Mouse (Mus musculus) lung, embryonic 14.5 days (tissue): ENCODE measurements around the gene Hbb-y. TPM values are rescaled to one million over a fixed set of nuclear protein-coding genes. Genes with fewer than 3 reads are reported as not detected.
A peak's percentile ranks its signal among the peaks of the same experiment; 100 is the strongest.

Experiments used
- ATAC-seq: fragments of 200-750 bp; cut with Nextera tagmentation; 2 replicates; pipeline ENCODE4 v1.8.0; 2017; ENCODE audit warnings: mild to moderate bottlenecking, moderate TSS enrichment, moderate library complexity; ENCODE audit not compliant: insufficient read depth
- DNase-seq: peaks from one replicate; pipeline ENCODE4 v3.0.0-alpha.2; 2015
- H3K27ac ChIP-seq: fragments of 300-500 bp; sonication (generic); 2 replicates; pipeline ENCODE4 v1.5.1; 2014; ENCODE audit warnings: low read depth, mild to moderate bottlenecking, moderate library complexity
- H3K27me3 ChIP-seq: fragments of 300-500 bp; sonication (generic); 2 replicates; pipeline ENCODE4 v1.6.1; 2014; ENCODE audit warnings: low read length, control low read depth; ENCODE audit not compliant: insufficient read depth
- H3K36me3 ChIP-seq: fragments of 300-500 bp; sonication (generic); 2 replicates; pipeline ENCODE4 v1.6.1; 2014; ENCODE audit warnings: control low read depth; ENCODE audit not compliant: insufficient read depth
- H3K4me1 ChIP-seq: fragments of 300-500 bp; sonication (generic); 2 replicates; pipeline ENCODE4 v1.6.1; 2014; ENCODE audit warnings: antibody characterized with exemption, control low read depth; ENCODE audit not compliant: insufficient read depth
- H3K4me2 ChIP-seq: fragments of 300-500 bp; sonication (generic); 2 replicates; pipeline ENCODE4 v1.6.1; 2014; ENCODE audit warnings: mild to moderate bottlenecking
- H3K4me3 ChIP-seq: fragments of 300-500 bp; sonication (generic); 2 replicates; pipeline ENCODE4 v1.5.1; 2014; ENCODE audit warnings: low read depth, low read length
- H3K9ac ChIP-seq: fragments of 300-500 bp; sonication (generic); 2 replicates; pipeline ENCODE4 v1.6.1; 2014
- H3K9me3 ChIP-seq: fragments of 300-500 bp; sonication (generic); 2 replicates; pipeline ENCODE4 v1.6.1; 2016; ENCODE audit warnings: low read depth, low read length, control low read depth
- CTCF ChIP-seq: IDR thresholded peaks from 2 replicates; pipeline ENCODE4 v1.5.1; 2016; ENCODE audit warnings: antibody characterized with exemption, low read depth
- WGBS: fragments of 180-500 bp; shearing (Covaris S2); extraction: QIAGEN DNeasy Blood & Tissue Kit; methylation state at CpG from one replicate; pipeline ENCODE4 v1.1.7; 2014; 5-methylcytosine and 5-hydroxymethylcytosine counted together
- polyA plus RNA-seq: library from polyadenylated mRNA; unstranded; fragments of >200 nt; fragmentation: Nextera tagmentation; extraction: Ambion mirVana; gene quantifications from 2 replicates; pipeline ENCODE4 v1.2.1, GENCODE M21; 2014

Hbb-y gene
- polyA plus RNA-seq, 1 experiment from 2014 or later, result 1,968 TPM

DNA sequence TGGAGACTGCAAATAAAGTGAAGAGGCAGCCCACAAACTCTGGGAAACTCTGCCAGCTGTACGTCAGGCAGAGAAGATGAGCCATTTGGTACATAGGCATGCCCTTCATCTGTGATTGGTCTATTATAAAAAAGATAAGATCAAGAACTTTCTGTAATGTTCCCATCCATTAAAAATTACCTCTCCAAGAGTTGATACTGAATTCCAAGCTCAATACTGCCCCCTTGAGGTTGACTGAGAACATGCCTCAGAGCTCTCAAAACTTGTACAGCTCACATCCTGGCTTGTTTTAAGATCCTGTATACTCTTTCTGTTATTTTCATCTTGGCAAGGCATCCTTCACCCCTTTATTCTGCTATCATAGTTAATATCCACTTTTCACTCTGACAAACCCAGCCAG is 46.2 kb downstream of the Hbb-y start:
- H3K4me1 ChIP-seq, result no peaks in the 10 kb centered on the region
- no peak overlapping the region for H3K27ac ChIP-seq
- 66% methylated on average over 1 of the region's 1 CpGs for WGBS
- DNase-seq (peak; percentile 78), ATAC-seq (no peak)
- no peaks in the 10 kb centered on the region for H3K36me3 ChIP-seq
- H3K4me3 ChIP-seq, result no peak overlapping the region
- no peaks in the 10 kb centered on the region for H3K9me3 ChIP-seq
- H3K4me2 ChIP-seq, result no peak overlapping the region
- H3K9ac ChIP-seq, result no peak overlapping the region
- H3K27me3 ChIP-seq, result no peaks in the 10 kb centered on the region
- peak; percentile 63 for TF ChIP-seq CTCF

Other genes with a start within 250 kb of the Hbb-y start
- gene Olfr620, start 240.7 kb downstream of the Hbb-y start, polyA plus RNA-seq, result not detected in 2 replicates
- gene Olfr622, start 210.5 kb downstream of the Hbb-y start, polyA plus RNA-seq, result not detected in 2 replicates
- gene Olfr623, start 189.5 kb downstream of the Hbb-y start, polyA plus RNA-seq, result not detected in 2 replicates
- 0.03 TPM in 1 of 2 replicates, not detected in the other for gene Olfr624, start 182.0 kb downstream of the Hbb-y start, polyA plus RNA-seq
- not detected in 2 replicates for gene Olfr625-ps1, start 170.5 kb downstream of the Hbb-y start, polyA plus RNA-seq
- gene Olfr243, start 138.5 kb downstream of the Hbb-y start, polyA plus RNA-seq, result not detected in 2 replicates
- gene Olfr628, start 122.8 kb downstream of the Hbb-y start, polyA plus RNA-seq, result not detected in 2 replicates
- not detected in 2 replicates for gene Olfr629, start 108.3 kb downstream of the Hbb-y start, polyA plus RNA-seq
- not detected in 2 replicates for gene Olfr630, start 95.9 kb downstream of the Hbb-y start, polyA plus RNA-seq
- gene Olfr69, start 81.6 kb downstream of the Hbb-y start, polyA plus RNA-seq, result not detected in 2 replicates
- not detected in 2 replicates for gene Olfr68, start 73.5 kb downstream of the Hbb-y start, polyA plus RNA-seq
- not detected in 2 replicates for gene Olfr67, start 61.4 kb downstream of the Hbb-y start, polyA plus RNA-seq
- 3,031 and 3,067 TPM in 2 replicates for gene Hbb-bt, start 39.2 kb downstream of the Hbb-y start, polyA plus RNA-seq
- 7,232 and 7,259 TPM in 2 replicates for gene Hbb-bs, start 25.1 kb downstream of the Hbb-y start, polyA plus RNA-seq
- gene Hbb-bh2, start 12.7 kb downstream of the Hbb-y start, polyA plus RNA-seq, result not detected in 2 replicates
- gene Hbb-bh1, start 10.1 kb downstream of the Hbb-y start, polyA plus RNA-seq, result 9.2 and 18.0 TPM in 2 replicates
- gene Olfr66, start 33.0 kb upstream of the Hbb-y start, polyA plus RNA-seq, result not detected in 2 replicates
- gene Olfr64, start 41.3 kb upstream of the Hbb-y start, polyA plus RNA-seq, result not detected in 2 replicates
- not detected in 2 replicates for gene Olfr65, start 50.3 kb upstream of the Hbb-y start, polyA plus RNA-seq
- gene Olfr631, start 75.6 kb upstream of the Hbb-y start, polyA plus RNA-seq, result not detected in 2 replicates
- not detected in 2 replicates for gene Olfr632, start 81.1 kb upstream of the Hbb-y start, polyA plus RNA-seq
- not detected in 2 replicates for gene Olfr633, start 91.2 kb upstream of the Hbb-y start, polyA plus RNA-seq
- gene Olfr635, start 117.9 kb upstream of the Hbb-y start, polyA plus RNA-seq, result not detected in 2 replicates
- not detected in 2 replicates for gene Olfr638, start 145.5 kb upstream of the Hbb-y start, polyA plus RNA-seq
- not detected in 2 replicates for gene Olfr639, start 164.1 kb upstream of the Hbb-y start, polyA plus RNA-seq
- not detected in 2 replicates for gene Olfr640, start 172.4 kb upstream of the Hbb-y start, polyA plus RNA-seq
- not detected in 2 replicates for gene Olfr641, start 182.2 kb upstream of the Hbb-y start, polyA plus RNA-seq
- gene Olfr642, start 199.4 kb upstream of the Hbb-y start, polyA plus RNA-seq, result not detected in 2 replicates
- not detected in 2 replicates for gene 4930516K23Rik, start 208.2 kb upstream of the Hbb-y start, polyA plus RNA-seq
- not detected in 2 replicates for gene Olfr644, start 218.7 kb upstream of the Hbb-y start, polyA plus RNA-seq
- not detected in 2 replicates for gene Olfr645, start 232.2 kb upstream of the Hbb-y start, polyA plus RNA-seq